Mouse (Mus musculus) erythroblast, embryonic 14.5 days (primary cell): ENCODE measurements around the gene Arhgap30.

ENCODE experiments used
- GATA1 ChIP-seq: IDR thresholded peaks from 2 replicates; pipeline ENCODE4 v1.6.1; 2012; ENCODE audit warnings: low read length, inconsistent platforms, mixed read lengths
- TAL1 ChIP-seq: IDR thresholded peaks from 3 replicates; pipeline ENCODE4 v1.6.1; 2012; ENCODE audit warnings: low read length, inconsistent platforms, mixed read lengths

DNA sequence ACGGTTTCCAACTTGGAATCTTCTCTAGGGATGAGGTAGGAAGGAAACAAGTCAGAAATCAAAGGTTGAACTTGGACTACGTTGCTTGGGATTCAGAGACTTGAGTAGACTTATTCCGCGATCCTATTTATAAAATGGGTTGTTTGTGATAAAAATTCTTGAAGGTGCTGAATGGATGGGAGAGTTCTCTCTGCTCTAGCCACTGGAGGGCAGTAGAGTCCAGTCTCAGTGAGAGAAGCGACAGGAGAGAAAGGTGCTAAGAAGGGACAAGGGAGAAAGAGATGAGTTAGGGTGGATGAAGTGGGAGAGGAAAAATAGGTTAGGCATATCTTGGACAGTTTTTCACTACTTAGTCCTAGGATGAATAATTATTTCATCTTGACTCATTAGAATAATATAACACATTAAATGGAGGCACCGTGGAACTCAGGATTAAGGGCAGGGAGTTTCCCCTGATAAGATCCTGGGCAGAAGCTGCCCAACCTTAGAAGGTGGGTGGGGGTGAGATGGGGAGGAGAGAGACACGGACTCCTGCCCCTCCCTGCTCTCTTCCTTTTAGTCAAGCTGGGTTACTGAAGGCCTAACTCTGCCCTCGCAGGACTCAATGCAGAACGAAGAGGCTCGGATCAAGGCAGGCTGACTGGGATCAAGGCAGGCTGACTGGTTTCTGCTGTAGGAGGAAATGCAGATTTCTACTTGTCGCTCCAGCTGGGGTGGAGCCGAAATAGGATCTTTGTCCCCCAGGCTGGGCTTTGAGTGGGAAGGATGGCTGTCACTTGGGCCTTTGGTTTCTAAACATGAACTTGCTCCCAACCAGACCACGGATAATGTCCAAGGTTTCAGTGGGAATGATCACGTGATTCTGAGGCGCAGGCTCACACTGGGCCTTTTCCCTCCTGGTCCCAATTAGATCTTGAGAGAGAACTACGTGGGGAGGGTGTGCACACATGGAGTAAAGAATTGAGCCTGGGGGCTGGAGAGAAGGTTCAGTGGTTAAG is 27.3 kb upstream of the Arhgap30 start:
- TF ChIP-seq GATA1 (no peak), TAL1 (no peak)
